Mouse (Mus musculus) ES-E14 (cell line): ENCODE results near the gene Hspa2. TPM values are rescaled to one million over a fixed set of nuclear protein-coding genes. Genes with fewer than 3 reads are reported as not detected.
A peak's percentile ranks its signal among the peaks of the same experiment; 100 is the strongest.

Source experiments
- DNase-seq: peaks from one replicate; pipeline ENCODE4 v3.0.0-alpha.2; 2013; ENCODE audit warnings: low read depth, low spot score
- H3K27ac ChIP-seq: 2 replicates; pipeline ENCODE4 v1.5.1; 2012; ENCODE audit warnings: low read depth, mild to moderate bottlenecking, low read length, moderate library complexity, mixed read lengths; ENCODE audit not compliant: poor library complexity, insufficient read depth, severe bottlenecking
- H3K36me3 ChIP-seq: 2 replicates; pipeline ENCODE4 v1.6.1; 2012; ENCODE audit warnings: mild to moderate bottlenecking, low read length, moderate library complexity, mixed read lengths; ENCODE audit not compliant: control insufficient read depth, poor library complexity, insufficient read depth, severe bottlenecking
- H3K4me1 ChIP-seq, 2 experiments: fragments of 150-350 bp in 1 of 2; sonication (generic) in 1 of 2; 2 replicates each; pipeline ENCODE4 v1.6.1; 2012; ENCODE audit warnings: low read length in 2 of 2, mild to moderate bottlenecking in 1 of 2, mixed read lengths in 1 of 2; ENCODE audit not compliant: control insufficient read depth in 2 of 2, insufficient read depth in 2 of 2, poor library complexity in 1 of 2
- H3K4me3 ChIP-seq, 2 experiments: fragments of 150-350 bp in 1 of 2; sonication (generic) in 1 of 2; 2 replicates each; pipeline ENCODE4 v1.5.1; 2012; ENCODE audit warnings: low read length in 2 of 2, low read depth in 1 of 2, mild to moderate bottlenecking in 1 of 2, mixed read lengths in 1 of 2; ENCODE audit not compliant: insufficient read depth in 1 of 2, poor library complexity in 1 of 2, severe bottlenecking in 1 of 2
- H3K9ac ChIP-seq: 2 replicates; pipeline ENCODE4 v1.6.1; 2012; ENCODE audit warnings: low read depth, mild to moderate bottlenecking, low read length, mixed read lengths; ENCODE audit not compliant: poor library complexity, insufficient read depth, severe bottlenecking
- H3K9me3 ChIP-seq: fragments of 150-350 bp; sonication (generic); 2 replicates; pipeline ENCODE4 v1.6.1; 2012; ENCODE audit warnings: low read depth, mild to moderate bottlenecking, low read length; ENCODE audit not compliant: control insufficient read depth, insufficient read depth
- CHD2 ChIP-seq: IDR thresholded peaks from 2 replicates; pipeline ENCODE4 v1.6.1; 2014; ENCODE audit warnings: mild to moderate bottlenecking, low read depth, low read length, inconsistent platforms
- HCFC1 ChIP-seq: IDR thresholded peaks from 2 replicates; pipeline ENCODE4 v1.6.1; 2012; ENCODE audit warnings: low read length, inconsistent platforms, borderline replicate concordance; ENCODE audit not compliant: insufficient read depth
- MAFK ChIP-seq: IDR thresholded peaks from 2 replicates; pipeline ENCODE4 v1.6.1; 2014; ENCODE audit warnings: mild to moderate bottlenecking, low read depth, low read length, inconsistent platforms; ENCODE audit not compliant: insufficient read depth
- ZC3H11A ChIP-seq: IDR thresholded peaks from 2 replicates; pipeline ENCODE4 v1.6.1; 2012; ENCODE audit warnings: low read depth, mild to moderate bottlenecking, inconsistent platforms, low read length, borderline replicate concordance
- ZNF384 ChIP-seq: IDR thresholded peaks from 2 replicates; pipeline ENCODE4 v1.6.1; 2012; ENCODE audit warnings: low read depth, low read length, inconsistent platforms
- in situ Hi-C, 2 experiments: fragments of 600-800 bp; cut with MboI; formaldehyde crosslinking; loops; one replicate each; pipeline ENCODE4 v1.15.1; 2025; ENCODE audit warnings: low sequenced_read_pairs in 2 of 2, inconsistent platforms in 1 of 2; ENCODE audit not compliant: unreplicated experiment in 2 of 2
- total RNA-seq: library from RNA; depleted of rRNA; stranded (reverse); fragments of 300-350 nt; gene quantifications from 2 replicates; pipeline ENCODE4 v1.2.3, GENCODE M21; 2012

Gene Hspa2
- total RNA-seq, 1 experiment: 9.2 TPM

DNA sequence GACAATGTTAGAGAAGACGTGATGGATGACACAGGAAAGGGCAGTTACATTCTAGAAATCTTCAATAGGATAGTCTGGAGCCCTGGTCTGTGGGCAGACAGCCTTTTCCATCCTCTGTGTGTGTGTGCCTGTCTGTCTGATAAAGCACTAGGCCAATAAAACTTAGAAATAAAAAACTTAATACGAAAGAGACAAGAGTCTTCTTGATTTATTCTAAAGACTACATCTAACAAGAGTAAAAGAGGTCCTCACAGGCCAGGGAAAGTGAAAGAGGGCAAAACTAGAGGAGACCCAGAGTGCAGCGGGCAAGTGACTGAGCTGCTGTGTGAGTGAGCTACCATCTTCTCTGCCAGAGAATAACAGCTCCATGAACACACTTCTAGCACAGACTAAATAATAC, 37.7 kb upstream of the Hspa2 start:
- Histone ChIP-seq H3K27ac (no peak overlapping the region), H3K9me3 (no peaks in the 10 kb centered on the region), H3K36me3 (no peaks in the 10 kb centered on the region), H3K4me1 (peaks cover 0 to 5% of the 10 kb centered on the region in 2 experiments; a peak in 1 of 4 replicates), H3K9ac (no peak overlapping the region), H3K4me3 (no peak overlapping the region)
- DNase-seq: no peak
- in situ Hi-C loops: no loop called here
- no peak for TF ChIP-seq HCFC1
- TF ChIP-seq ZC3H11A: no peak
- no peak for TF ChIP-seq CHD2
- TF ChIP-seq ZNF384: no peak
- no peak for TF ChIP-seq MAFK

DNA sequence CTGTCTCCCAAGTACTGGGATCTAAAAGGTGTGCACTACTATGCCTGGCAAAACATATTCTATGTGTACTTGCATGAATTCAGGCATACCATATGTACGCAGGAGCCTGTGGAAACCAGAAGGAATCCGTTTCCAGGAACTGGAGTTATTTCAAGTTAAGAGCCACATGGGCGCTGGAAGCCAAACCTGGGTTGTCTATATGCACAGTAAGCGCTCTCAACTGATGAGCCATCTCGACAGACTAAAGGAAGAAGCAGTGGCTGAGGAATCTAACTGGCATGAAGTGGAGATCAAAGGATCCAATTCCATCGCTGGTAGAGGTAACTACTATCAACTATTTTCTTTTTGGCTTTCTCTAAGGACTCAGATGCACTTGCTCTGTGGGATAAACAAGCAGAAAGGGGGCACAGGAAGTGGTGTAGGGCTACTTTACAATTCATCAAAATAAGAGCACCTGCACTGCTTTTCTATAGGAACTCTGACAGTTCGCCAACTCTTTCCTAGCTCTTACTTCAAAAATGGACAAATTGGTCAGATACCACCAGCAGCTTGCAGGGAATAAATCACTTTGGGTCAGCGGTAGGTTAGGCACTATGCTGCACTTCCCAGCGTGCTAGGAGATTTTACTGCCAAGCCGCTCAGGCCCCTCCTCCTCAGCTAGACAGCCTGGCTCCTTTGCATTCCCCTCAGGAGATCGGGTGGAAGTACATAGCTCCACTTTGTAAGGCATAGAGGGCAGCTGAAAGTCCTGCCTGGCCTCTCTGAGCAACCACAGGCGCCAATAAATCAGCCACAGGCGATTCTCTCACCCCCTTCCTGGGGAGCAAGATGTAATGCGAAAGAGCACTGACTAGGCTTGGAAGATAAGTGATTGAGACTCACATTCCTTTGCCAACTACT, 36.6 kb upstream of the Hspa2 start:
- H3K27ac ChIP-seq: no peak overlapping the region
- TF ChIP-seq ZC3H11A (no peak), HCFC1 (no peak), ZNF384 (no peak), CHD2 (no peak), MAFK (no peak)
- peak overlapping the region; percentile 35 to 48 for H3K4me3 ChIP-seq
- in situ Hi-C loops: no loop called here
- peak overlapping the region; percentile 23 for H3K9ac ChIP-seq
- H3K36me3 ChIP-seq: no peaks in the 10 kb centered on the region
- no peak for DNase-seq
- peaks cover 0 to 7% of the 10 kb centered on the region in 2 experiments; a peak in 2 of 4 replicates for H3K4me1 ChIP-seq
- no peaks in the 10 kb centered on the region for H3K9me3 ChIP-seq

DNA sequence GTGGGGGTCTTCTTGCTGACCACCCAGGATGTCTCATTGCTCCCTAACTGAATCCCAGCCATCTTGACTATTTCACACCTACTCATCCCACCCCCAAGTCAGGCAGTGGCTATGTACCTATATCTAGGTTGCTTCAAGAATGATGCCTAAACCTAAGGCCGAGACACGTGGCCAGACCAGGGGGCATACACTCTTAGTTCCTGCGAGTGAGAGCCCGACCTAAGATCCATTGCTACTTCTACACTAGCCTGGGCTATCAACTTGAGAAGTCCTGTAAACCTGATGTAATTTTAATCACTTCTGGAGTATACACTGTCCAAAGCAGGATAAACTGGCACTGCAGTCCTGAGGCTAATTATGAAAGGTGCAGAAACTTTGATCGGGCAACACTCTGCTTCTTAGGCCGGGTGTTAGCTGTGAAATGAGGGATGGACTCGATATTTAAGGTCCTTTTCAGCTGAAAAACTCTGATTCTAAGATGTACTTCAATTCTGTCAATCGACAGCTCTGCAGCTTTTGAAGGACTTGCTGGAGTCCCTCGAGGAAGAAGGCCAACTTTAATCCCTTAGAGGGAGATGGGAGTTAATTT, 35.7 kb upstream of the Hspa2 start:
- no peak overlapping the region for H3K27ac ChIP-seq
- H3K4me1 ChIP-seq: peaks cover 0 to 12% of the 10 kb centered on the region in 2 experiments; a peak in 2 of 4 replicates
- peak overlapping the region; percentile 94; the same call in 1 of the 2 replicates for H3K9ac ChIP-seq
- in situ Hi-C loops: no loop called here
- H3K9me3 ChIP-seq: no peaks in the 10 kb centered on the region
- TF ChIP-seq HCFC1: no peak
- TF ChIP-seq CHD2: no peak
- TF ChIP-seq ZNF384: no peak
- no peak for TF ChIP-seq ZC3H11A
- TF ChIP-seq MAFK: no peak
- no peak for DNase-seq
- H3K4me3 ChIP-seq: peak overlapping the region; percentile 96 to 97
- no peaks in the 10 kb centered on the region for H3K36me3 ChIP-seq

DNA sequence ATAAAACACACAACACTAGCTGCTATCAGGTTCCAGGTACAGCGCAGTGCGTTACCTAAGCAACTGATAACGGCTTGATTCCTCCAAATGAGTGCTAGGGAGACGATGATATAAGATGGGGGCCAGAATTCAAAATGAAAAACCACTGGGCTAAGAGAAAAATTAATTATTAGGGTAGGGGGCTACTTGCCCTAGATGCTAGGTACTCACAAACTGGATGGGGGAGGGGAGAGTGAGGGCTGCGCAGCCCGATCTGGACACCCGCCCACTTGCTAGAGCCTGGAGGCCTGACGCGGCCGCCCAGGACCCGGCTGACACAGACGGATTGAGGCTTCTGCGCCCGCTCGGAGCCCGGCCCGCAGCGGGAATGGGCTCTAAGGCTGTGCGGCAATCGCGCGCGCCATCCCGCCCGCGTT, 35.2 kb upstream of the Hspa2 start:
- DNase-seq: no peak
- Histone ChIP-seq H3K9ac (peak overlapping the region; percentile 94), H3K4me1 (peaks cover 0 to 12% of the 10 kb centered on the region in 2 experiments; a peak in 2 of 4 replicates), H3K27ac (peak overlapping the region; percentile 85), H3K36me3 (no peaks in the 10 kb centered on the region), H3K9me3 (no peaks in the 10 kb centered on the region), H3K4me3 (peak overlapping the region; percentile 96 to 97)
- no peak for TF ChIP-seq CHD2
- no peak for TF ChIP-seq ZC3H11A
- no peak for TF ChIP-seq MAFK
- no peak for TF ChIP-seq HCFC1
- no peak for TF ChIP-seq ZNF384
- in situ Hi-C loops: no loop called here
